Mouse (Mus musculus): ENCODE results near the gene Kif5a. TPM values are rescaled to one million over a fixed set of nuclear protein-coding genes. Genes with fewer than 3 reads are reported as not detected.
"Not testable (repeated sequence)": the region's sequence is repeated elsewhere in the genome, so short reads cannot be mapped to it uniquely, and the experiment has no call there.

The Kif5a gene
- total RNA-seq (2021): under 1 TPM; 0.49 to 0.72 TPM
- long read RNA-seq, experiment 1, partial matches to known transcripts: 0 of 1 reads
- long read RNA-seq, experiment 1, other reads (novel, unspliced or antisense): 1 of 1 reads
- long read RNA-seq, experiment 2: 0 reads

DNA sequence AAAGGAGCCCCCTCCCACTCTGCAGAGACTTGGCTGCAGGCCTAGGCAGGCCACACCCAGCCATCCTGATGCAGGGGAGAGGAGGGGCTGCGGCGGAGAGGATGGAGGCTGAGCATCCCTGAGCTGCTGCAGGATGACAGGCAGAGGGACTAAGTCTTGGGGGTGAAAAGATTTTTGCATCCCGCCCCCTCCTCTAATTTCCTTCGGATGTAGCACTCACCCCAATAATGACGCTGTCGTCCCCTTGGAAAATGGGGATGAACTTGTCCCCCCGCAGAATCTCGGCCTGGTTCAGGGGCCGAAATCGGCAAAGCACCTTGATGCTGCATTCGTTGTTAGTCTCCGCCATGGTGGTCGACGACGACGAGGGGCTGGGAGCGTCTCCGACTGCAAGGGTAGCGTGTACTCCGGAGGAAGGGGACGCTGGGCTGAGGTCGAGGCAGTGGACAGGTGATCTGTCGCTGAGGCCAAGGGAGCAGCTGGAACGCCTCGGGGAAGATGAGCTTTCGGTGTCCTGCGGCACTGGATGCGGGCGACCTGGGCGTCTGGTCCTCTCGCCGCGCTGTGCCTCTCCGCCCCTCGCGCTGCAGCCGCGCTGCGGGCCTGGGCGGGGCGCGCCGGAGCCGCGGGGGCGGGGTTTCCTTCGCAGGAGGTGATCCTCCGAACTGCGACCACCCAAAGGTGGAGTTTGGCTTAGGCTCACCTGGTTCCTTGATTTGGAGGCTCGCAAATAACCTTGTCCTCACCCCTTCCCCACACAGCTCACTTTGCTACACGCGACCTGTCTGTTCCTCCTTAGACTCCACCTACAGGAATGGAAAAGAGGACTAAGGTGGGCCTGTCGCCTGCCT lies at the start of gene Kif5a:
Gene Kif5a (minus strand): TSS at position 801 of the 851 bp plus-strand sequence.
- intact Hi-C loops (cut with DNase I): no loop called here

DNA sequence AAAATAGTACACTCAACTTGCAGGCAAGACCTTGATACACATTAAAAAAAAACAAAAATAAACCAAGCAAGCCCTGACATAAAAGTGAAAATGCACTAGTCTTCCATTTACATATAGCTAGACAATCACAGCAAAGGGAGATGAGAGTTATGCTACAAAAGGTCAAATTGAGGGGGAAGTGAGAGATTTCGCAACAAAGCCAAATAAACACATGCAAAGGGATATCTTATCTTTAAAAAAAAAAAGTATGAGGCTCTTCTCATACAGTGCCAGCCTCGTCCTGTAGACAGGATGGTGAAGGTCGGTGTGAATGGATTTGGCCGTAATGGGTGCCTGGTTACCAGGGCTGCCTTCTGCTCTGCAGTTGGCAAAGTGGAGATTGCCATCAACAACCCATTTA lies 49.7 kb upstream of the Kif5a start:
- DNase-seq: no peak
- intact Hi-C loops (cut with DNase I): loop anchor here (5.0 kb wide), 1 partner anchor 191 kb away; the partner anchor contains the start of gene Os9

More for the DNA sequence above, at the start of gene Kif5a:
- DNase-seq: peak in 1 of 2 experiments; percentile 35

DNA sequence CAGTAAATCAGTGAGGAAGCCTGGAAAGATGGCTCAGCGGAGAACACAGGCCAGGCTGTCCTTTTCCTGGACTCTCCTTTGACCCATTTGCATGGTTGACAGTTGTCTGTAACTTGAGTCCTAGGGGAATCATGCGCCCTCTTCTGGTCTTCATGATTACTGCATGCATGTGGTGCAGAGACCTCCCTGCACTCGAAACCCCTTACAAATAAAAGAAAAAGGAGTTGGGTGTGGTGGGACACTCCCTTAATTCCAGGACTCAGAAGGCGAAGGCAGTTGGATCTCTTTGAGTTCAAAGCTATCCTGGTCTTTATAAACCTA lies 49.2 kb upstream of the Kif5a start:
- peak; percentile 81 to 89 for DNase-seq
- intact Hi-C loops (cut with DNase I): loop anchor here (5.0 kb wide), 1 partner anchor 190 kb away; the partner anchor contains the start of gene Os9

DNA sequence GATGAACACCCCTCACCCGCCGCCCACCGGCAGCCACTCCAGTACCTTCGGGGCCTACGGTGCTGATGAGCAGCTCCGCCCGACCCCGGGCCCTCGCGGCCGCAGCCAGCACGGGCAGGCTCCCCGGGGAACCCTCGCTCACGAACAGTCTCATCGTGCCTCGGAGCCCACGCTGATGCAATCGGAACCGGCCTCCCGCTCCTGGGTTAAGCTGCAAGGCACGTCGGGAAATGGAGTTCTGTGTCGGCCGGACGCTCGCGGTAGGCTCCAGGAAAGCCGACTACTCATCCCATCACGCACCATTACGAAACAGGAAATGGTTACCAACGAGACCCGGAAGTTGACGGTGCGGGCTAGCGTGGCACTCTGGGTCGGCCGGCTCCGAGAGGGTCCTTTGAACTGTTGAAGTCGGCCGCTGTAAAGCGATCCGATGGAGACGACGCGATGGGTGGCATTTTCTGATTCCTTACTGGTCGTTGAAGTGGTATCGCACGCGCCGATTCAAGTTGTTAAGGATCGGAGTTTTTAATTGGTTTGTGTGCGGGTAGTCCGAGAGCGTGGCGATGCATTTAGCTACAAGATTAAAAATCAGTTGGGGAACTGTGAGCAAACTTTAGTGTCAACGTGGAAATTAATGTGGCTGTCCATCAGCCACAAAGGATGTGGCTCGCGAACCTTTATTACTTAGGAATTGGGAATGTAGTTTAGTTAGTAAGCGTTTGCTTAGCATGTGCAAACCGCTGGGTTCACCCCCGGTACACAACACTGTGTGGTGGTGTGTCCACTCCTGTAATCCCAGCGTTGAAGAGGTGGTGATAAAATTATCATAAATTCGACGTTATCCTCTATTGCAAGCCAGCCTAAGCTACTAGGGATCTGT lies 48.6 kb upstream of the Kif5a start, which contains the start of gene Mars:
Gene Mars (minus strand): TSS at position 311 of the 880 bp plus-strand sequence.
- peak; percentile 92 to 94 for DNase-seq
- intact Hi-C loops (cut with DNase I): loop anchor here (1.0 to 5.0 kb wide), 3 partner anchors 20 to 189 kb away; partner anchors contain the start of genes Dctn2 and Os9

DNA sequence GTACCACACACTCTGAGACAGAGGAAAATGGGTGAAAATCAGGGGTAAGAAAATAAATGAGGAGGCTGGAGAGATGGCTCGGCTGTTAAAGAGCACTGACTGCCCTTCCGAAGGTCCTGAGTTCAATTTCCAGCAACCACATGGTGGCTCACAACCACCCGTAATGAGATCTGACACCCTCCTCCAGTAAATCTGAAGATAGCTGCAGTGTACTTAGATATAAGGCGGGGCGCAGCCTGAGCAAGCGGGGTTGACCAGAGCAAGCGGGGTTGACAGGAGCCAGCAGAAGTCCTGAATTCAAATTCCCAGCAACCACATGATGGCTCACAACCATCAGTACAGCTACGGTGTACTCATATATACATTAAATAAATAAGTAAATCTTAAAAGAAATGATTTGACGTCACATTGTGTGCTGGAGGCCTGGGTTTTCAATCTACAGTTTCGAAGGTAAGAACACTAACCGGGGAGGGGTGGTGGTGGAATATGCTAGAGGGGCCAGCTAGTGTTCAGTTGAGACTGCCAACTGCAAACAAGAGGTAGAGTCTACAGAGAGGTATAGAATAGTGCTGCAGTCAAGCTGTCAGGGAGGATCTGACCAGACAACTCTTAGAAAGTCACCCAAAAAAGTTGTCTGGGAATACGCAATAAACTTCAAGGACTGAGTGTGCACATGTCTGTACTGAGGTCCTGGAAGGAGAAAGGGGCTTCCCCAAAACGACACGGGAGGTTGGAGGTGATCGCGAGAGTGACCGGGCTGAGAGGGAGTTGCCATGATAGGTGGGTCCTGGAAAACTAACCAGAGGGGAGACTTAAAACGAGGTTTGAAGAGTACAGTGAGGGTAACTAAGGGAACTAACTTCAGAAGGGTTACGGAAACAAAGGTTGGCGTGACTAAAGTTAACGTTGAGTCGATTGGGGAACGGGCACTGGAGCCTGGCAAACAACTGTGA lies 47.7 kb upstream of the Kif5a start:
- no peak for DNase-seq
- intact Hi-C loops (cut with DNase I): loop anchor here (1.0 to 5.0 kb wide), 3 partner anchors 19 to 188 kb away; partner anchors contain the start of genes Dctn2 and Os9

DNA sequence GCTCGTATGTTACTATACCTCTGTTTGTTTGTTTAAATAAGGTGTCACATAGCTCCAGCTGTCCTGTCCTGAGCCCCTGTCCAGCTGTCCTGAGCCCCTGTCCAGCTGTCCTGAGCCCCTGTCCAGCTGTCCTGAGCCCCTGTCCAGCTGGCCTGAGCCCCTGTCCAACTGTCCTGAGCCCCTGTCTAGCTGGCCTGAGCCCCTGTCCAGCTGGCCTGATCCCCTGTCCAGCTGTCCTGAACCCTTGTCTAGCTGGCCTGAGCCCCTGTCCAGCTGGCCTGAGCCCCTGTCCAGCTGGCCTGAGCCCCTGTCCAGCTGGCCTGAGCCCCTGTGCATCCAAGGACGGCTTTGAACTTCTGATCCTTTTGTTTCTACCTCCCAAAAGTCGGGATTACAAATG lies 46.0 kb upstream of the Kif5a start:
- intact Hi-C loops (cut with DNase I): not testable (repeated sequence)

DNA sequence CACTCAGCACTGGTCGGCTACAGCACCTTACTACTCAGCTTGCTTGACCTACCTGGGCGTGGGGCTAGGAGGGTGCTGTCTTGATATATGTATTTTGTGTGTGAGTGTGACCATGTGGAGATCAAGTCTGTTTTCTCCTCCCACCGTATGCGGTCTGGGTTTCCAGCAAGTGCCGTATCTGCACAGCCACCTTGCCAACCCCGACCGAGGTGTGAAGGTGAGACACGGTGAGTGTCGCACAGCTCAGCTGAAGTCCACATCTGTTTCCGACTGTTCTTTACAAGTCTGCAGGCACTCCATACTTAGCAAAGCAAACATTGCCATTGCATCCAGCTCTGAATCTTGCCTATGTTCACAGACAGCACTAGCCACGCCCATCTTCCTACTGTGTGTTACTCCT lies 40.0 kb upstream of the Kif5a start:
- no peak for DNase-seq
- intact Hi-C loops (cut with DNase I): no loop called here

More for the DNA sequence above, 46.0 kb upstream of the Kif5a start:
- not testable (repeated sequence) for DNase-seq

DNA sequence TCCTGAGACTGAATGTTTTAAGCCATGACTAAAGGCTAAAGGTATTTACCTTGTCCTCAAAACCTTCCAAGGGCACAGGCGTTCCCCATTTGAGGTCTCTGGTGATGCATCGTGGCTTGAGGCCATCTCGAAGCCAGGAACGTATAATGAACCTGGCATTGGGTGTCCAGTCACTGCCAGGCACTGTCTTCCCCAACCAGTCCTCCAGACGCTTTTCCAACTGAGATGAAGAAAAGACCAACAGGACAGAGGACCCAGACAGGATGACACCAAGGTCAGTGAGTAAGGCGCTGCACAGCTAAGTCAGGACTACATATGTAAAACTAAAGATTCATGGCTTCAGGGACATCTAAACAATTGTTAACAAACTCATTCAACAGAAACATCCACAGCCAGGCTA lies 37.2 kb upstream of the Kif5a start:
- intact Hi-C loops (cut with DNase I): no loop called here
- no peak for DNase-seq

DNA sequence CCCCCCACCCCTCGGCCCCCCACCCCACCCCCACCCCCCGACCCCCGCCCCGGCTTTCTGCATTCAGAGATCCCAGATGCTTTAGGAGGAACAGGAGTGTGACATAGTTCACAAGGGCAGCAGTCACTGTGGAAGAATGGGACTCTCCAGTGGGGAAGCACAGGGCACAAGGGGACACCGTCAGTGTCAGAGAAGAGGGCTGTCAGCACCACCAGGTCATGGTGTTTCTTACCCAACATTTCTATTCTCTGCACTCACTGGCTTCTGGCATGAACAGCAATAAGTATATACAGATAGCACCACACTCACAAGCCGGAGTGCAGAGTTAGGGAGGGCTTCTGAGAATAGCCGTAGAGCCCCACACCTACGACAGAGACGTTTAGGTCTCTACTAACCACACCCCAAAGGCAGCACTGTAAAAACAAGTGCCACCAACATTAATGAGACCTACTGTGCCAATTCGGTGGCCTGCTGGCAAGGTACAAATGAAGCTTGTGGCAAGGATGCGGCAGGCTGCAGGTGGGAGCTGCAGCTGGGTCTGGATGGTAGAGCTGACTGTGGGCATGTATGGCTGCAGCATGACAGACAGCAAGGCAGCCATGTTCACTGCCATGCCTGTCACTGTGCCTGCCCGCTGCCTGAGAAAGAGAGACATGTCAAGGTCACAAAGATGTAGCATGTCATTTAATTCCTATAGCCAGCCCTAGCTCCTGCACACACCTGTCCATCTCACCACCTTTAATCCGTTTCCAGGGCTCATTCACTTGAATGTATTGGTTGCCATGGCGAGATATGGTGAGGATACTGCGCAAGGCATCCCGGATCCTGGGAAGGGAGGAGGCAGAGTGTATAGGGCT lies 34.1 kb upstream of the Kif5a start:
- intact Hi-C loops (cut with DNase I): no loop called here
- DNase-seq: no peak

DNA sequence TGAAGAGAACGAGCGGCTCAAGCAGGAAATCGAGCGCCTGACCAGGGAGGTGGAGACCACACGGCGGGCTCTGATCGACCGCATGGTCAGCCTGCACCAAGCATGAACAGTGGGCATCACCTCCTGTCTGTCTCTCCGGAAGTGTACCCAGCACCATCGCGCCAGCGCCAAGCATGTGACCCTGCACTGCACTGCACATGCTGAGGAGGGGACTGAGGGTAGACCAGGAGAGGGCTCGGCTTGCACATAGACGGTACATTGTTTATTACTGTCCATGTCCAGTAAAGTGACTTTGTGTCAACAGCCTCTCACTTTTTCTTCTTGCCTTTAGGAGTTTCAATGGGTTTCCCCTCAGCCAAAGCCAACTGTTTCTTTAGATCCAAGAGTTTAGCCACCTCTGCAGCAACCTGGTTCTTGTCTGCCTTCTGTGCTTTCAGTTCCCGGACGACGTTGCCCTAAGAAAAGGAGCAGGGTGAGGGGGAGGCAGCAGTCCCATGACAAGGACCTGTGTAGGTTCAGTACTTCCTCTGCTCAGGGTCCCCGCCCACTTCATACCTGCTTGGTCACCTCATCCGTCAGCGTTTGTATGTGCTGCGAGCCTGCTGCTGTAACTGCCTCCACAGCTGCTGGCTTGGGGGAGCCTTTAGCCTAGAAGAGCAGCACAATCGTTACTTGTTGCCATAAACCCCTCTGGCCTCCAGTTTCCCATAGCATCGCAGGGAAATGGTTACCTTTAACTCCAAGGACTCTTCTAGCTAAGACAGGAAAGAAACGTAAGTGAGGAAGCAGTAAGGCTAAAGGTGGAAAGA lies 33.0 kb upstream of the Kif5a start:
- intact Hi-C loops (cut with DNase I): no loop called here
- DNase-seq: no peak

DNA sequence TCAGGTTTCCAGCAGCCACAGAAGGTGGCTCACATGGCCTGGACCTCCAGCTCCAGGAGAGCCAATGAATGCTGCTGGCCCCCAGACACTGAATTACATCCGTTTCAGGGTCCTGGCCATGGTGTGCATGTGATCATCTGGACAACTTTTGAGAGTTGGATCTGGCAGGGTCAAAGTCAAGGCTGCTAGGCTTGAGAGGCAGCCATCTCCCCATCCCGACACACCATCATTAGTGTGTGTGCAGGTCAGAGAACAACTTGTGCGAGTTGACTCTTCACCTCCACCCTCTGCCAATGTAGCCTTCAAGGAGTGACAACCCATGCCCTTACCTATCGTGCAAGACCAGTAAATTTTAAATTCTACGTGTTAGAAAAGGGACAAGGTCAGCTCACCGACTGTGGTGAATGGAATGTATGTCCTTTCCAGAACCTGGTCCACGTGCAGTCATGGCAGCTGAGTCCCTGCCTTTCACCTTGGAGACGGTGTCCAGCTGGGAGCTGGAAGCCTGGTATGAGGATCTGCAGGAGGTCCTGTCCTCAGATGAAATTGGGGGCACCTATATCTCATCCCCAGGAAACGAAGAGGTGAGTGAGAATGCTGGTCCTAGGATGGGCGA lies 31.9 kb upstream of the Kif5a start:
- DNase-seq: no peak
- intact Hi-C loops (cut with DNase I): no loop called here

DNA sequence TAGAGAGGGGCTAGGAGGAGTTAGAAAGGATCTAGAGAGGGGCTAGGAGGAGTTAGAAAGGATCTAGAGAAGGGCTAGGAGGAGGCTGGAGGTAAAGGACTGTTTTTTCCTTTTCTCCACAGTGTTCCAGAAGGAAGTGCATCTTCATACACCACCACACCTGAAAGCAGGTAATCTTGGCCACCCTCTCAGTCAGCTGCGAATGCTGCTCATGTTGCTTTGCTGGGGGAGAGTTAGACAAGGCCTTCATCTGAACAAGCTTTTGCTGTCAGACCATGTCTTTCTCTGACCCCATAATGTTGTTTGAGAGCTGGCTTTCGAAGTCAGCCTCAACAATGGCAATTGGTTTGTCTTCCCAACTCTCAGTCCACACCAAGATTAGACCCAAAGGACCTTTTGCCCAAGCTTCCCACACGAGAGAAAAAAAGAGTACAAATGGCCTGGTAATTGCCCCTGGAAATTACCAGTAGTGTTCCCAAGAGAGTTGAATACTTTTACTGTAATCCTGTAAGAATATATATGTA lies 30.5 kb upstream of the Kif5a start:
- intact Hi-C loops (cut with DNase I): no loop called here
- DNase-seq: no peak

DNA sequence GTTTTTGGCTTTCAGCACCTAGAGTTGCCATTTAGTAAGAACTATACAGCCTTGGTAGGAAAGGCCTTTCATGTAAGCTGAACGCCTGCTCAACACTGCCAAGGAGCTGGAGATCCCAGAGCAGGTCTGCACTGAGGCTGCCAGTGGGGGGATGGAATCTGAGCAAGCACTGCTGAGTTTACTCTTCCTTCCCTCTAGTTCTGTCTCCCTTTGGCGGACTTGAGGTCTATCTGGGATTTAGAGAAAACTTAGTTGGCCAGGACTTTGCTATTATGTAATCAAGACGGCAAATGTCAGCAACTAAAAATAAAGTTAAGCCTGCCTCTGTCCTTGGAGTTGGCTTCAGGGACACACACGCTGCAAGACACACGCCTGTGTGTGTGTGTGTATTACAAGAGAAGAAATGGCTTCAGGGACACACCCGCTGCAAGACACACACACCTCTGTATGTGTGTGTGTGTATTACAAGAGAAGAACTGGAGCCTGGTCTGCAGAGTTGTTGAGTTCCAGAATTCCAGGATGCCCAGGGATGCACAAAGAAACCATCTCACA lies 29.9 kb upstream of the Kif5a start:
- intact Hi-C loops (cut with DNase I): no loop called here
- peak; percentile 40 to 52 for DNase-seq

DNA sequence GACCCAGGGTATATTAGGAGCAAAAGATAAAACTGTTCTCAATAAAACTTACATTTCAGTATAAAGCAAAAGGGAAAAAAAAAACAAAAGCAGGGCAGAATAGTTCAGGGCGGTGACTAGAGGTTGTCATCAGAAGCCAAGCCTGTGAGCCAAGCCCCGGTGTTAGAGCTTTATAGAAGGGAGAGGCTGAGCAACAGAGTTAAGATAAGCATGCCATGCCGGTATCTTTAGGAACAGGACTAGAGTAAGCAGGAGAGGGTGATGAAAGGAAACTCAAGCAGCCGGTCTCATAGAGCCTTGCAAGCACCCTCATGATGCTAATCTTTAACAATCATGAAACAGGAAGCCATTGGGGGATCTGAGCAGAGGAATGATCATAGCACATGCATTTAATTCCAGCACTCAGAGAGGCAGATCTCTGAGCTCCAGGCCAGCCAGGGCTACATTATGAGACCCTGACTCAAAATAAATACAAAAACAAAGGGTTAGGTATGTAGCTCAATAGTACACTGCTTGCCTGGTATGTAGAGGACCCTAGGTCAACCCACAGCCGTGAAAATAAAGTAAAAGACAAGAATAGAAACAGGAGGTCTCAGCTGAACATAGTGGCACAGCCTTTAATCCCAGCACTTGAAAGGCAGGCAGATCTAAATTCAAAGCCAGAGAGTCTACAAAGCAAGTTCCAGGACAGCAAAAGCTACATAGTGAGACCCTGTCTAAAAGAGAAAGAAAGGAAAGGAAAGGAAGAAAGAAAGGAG lies 28.9 kb upstream of the Kif5a start:
- intact Hi-C loops (cut with DNase I): loop anchor here (1.0 kb wide), 1 partner anchor 19 kb away; the partner anchor contains the start of gene Mars
- DNase-seq: no peak

DNA sequence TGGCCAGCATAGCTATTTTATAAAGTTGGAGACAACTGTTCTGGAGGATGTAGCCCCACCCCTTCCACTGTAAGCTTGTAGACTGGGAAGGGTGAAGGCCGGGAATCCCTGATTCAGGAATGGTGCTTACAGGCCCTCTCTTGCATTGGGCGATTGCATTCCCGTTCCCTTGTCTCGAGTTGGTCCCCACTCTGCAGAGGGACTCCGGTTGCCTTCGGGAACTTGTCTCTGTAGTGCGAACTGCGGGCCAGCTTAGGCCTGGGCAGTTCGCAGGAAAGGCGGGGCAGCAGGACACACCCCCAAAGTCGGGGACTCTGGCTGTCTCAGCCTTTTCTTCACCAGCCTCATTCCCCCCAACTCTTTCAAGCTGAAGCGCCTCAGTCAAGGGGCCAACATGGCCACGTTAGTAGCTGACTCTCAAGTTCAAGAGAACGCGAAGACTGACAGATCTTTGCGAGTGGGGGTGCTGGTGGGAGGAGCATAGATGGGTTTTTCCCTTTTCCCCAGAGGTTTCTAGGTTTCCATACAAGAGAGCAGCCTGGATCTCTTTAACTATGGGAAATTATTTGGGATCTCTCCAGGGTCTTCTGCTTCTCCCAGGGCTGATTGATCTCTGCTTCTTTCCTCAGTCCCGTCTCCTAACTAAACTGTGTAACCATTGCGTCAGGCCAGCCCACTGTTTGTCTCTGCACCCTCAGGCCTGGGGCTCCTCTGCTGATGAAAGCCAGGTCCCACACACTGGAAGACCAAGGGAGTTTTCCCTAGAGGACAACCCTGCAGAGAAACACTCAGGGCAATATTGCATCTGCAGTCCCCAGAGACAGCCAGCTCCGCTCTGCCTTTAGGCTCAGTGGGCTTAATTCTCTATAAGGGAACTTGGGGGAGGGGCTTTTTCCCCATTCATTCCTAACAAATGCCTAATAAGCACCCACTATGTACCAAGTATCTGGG lies 28.1 kb upstream of the Kif5a start:
- DNase-seq: peak; percentile 62 to 67
- intact Hi-C loops (cut with DNase I): loop anchor here (1.0 kb wide), 1 partner anchor 20 kb away; the partner anchor contains the start of gene Mars
